Mouse (Mus musculus) intestine, embryonic 14.5 days (tissue): ENCODE data around the gene Hmg20b. TPM values are rescaled to one million over a fixed set of nuclear protein-coding genes. Genes with fewer than 3 reads are reported as not detected.

Source experiments
- ATAC-seq: fragments of 200-750 bp; cut with Nextera tagmentation; replicated peaks from 2 replicates; pipeline ENCODE4 v1.8.0; 2017; ENCODE audit warnings: low read depth, moderate number of reproducible peaks, moderate TSS enrichment, moderate library complexity; ENCODE audit not compliant: low FRiP score, low TSS enrichment
- DNase-seq: peaks from one replicate; pipeline ENCODE4 v3.0.0-alpha.2; 2018; ENCODE audit warnings: low spot score
- H3K27ac ChIP-seq: fragments of 300-500 bp; sonication (generic); 2 replicates; pipeline ENCODE4 v1.5.1; 2014; ENCODE audit warnings: low read depth, mild to moderate bottlenecking, control low read depth
- H3K27me3 ChIP-seq: fragments of 300-500 bp; sonication (generic); replicated peaks from 2 replicates; pipeline ENCODE4 v1.6.1; 2014; ENCODE audit warnings: low read length, control low read depth; ENCODE audit not compliant: control insufficient read depth, insufficient read depth
- H3K36me3 ChIP-seq: fragments of 300-500 bp; sonication (generic); 2 replicates; pipeline ENCODE4 v1.6.1; 2014; ENCODE audit warnings: low read length, control low read depth; ENCODE audit not compliant: control insufficient read depth, insufficient read depth
- H3K4me1 ChIP-seq: fragments of 300-500 bp; sonication (generic); replicated peaks from 2 replicates; pipeline ENCODE4 v1.6.1; 2014; ENCODE audit warnings: low read length, control low read depth, mixed read lengths; ENCODE audit not compliant: control insufficient read depth, insufficient read depth
- H3K4me2 ChIP-seq: fragments of 300-500 bp; sonication (generic); 2 replicates; pipeline ENCODE4 v1.6.1; 2014; ENCODE audit warnings: low read length
- H3K4me3 ChIP-seq: fragments of 300-500 bp; sonication (generic); 2 replicates; pipeline ENCODE4 v1.5.1; 2014; ENCODE audit warnings: low read depth, low read length, control low read depth, mixed read lengths
- H3K9ac ChIP-seq: fragments of 300-500 bp; sonication (generic); 2 replicates; pipeline ENCODE4 v1.6.1; 2014; ENCODE audit warnings: mild to moderate bottlenecking, low read length
- H3K9me3 ChIP-seq: fragments of 300-500 bp; sonication (generic); 2 replicates; pipeline ENCODE4 v1.6.1; 2016; ENCODE audit warnings: low read length, control low read depth; ENCODE audit not compliant: control insufficient read depth
- WGBS: fragments of 180-500 bp; shearing (Covaris S2); extraction: QIAGEN DNeasy Blood & Tissue Kit; methylation state at CpG from one replicate; pipeline ENCODE4 v1.1.7; 2014; 5-methylcytosine and 5-hydroxymethylcytosine counted together
- polyA plus RNA-seq: library from polyadenylated mRNA; unstranded; fragments of >200 nt; fragmentation: Nextera tagmentation; extraction: Ambion mirVana; gene quantifications from 2 replicates; pipeline ENCODE4 v1.2.1, GENCODE M21; 2014

Gene Hmg20b
- polyA plus RNA-seq, 1 experiment from 2014 or later: 86.8 TPM

DNA sequence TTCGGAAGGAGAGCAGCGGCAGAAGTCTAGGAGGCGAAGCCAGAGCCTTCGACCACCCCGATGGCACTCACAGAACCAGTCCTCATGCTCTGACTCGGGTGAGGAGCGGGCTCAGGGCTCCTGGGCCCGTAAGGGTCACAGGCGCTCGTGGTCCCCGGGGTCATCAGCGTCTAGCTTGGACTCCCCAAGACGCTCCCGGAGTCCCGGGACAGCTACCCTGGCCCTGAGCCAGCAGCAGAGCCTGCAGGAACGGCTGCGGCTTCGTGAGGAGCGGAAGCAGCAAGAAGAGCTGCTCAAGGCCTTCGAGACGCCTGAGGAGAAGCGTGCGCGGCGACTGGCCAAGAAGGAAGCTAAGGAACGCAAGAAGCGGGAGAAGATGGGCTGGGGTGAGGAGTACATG, 27.8 kb downstream of the Hmg20b start:
- Histone ChIP-seq H3K4me1 (peaks cover 22% of the 10 kb centered on the region), H3K4me2 (no peak overlapping the region), H3K9ac (no peak overlapping the region), H3K36me3 (peaks cover 57% of the 10 kb centered on the region), H3K4me3 (peak overlapping the region; percentile 97; the same call in 1 of the 2 replicates), H3K27ac (no peak overlapping the region), H3K9me3 (no peaks in the 10 kb centered on the region), H3K27me3 (no peaks in the 10 kb centered on the region)
- 94% methylated on average over 27 of the region's 27 CpGs for WGBS
- DNase-seq (no peak), ATAC-seq (no peak)

DNA sequence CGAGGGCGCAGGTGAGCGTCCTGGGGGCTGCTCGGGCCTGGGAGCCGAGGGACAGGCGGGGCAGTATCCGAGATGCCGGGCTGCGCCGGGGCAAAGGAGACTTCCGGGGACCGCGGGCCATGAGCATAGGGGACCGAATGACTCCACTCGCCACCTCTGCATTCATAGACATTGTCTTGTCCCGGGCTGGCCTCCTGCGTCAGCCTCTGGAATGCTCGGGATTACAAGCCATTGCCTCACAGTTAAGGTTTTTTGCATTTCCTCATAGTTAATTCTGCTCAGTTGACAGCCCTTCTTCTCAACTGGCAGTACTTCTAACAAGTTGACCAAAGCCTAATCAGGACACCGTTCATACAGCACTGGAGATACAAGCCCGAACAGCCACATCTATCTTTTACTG, 28.8 kb downstream of the Hmg20b start:
- peak overlapping the region; percentile 88 for H3K27ac ChIP-seq
- WGBS: 3% methylated on average over 20 of the region's 20 CpGs
- peaks cover 48% of the 10 kb centered on the region for H3K36me3 ChIP-seq

DNA sequence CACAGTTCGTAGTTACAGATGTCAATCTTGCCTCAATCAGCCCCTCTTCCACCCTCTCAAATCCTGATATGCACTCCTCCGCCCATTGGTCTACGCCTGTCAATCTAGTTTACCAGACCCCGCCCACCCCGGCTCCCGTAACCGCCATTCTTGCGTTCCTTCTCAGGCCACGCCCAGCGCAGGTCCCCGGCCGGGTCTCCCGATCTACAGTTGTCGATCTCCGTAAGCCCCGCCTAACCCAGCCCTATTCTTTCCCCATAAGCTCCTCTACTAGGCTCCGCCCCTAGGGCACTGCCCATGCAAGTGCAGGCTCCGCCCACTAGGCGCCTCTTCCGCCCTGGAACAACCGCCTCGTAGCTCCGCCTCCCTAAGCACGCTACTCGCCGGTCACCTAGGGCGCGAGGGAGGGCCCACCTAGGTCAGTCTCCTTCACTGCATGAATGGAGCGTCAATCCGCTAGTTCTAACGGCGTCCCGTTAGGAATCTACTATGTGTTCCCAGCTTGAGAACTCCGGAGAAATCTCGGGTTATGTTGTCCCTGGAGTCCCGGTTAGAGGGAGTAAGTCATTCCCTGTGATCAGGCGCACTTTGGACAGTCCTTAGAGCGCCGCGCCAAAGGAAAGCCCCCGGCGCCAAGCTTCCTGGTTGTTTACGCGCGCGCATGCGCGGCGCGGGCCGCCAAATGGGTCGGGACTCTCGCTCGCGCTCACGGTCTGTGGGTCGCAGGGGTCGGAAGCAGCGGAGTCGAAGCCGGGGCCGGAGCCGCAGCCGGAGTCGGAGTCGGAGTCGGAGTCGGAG, 29.5 kb downstream of the Hmg20b start, which contains the start of gene Cactin:
TSS of gene Cactin (plus strand) at position 554 of the 798 bp plus-strand sequence.
- WGBS: under 1% methylated on average over 68 of the region's 68 CpGs
- peak; percentile 91 for ATAC-seq
- peak within 1 kb of the TSS; percentile 94 for H3K4me2 ChIP-seq
- no peaks in the 10 kb centered on the region for H3K9me3 ChIP-seq
- peak within 1 kb of the TSS; percentile 89 for H3K9ac ChIP-seq
- peak; percentile 98 for DNase-seq
- H3K27ac ChIP-seq: peak within 1 kb of the TSS; percentile 88
- H3K4me3 ChIP-seq: peak within 1 kb of the TSS; percentile 97
- H3K36me3 ChIP-seq: peaks cover 47% of the 10 kb centered on the region
- H3K27me3 ChIP-seq: no peaks in the 10 kb centered on the region
- H3K4me1 ChIP-seq: peaks cover 31% of the 10 kb centered on the region

More for the DNA sequence above, 28.8 kb downstream of the Hmg20b start:
- Histone ChIP-seq H3K4me2 (peak overlapping the region; percentile 94), H3K4me1 (peaks cover 29% of the 10 kb centered on the region), H3K4me3 (peak overlapping the region; percentile 97), H3K27me3 (no peaks in the 10 kb centered on the region), H3K9me3 (no peaks in the 10 kb centered on the region), H3K9ac (peak overlapping the region; percentile 89)
- ATAC-seq: peak; percentile 0; the same call in 1 of the 2 replicates
- DNase-seq: no peak

DNA sequence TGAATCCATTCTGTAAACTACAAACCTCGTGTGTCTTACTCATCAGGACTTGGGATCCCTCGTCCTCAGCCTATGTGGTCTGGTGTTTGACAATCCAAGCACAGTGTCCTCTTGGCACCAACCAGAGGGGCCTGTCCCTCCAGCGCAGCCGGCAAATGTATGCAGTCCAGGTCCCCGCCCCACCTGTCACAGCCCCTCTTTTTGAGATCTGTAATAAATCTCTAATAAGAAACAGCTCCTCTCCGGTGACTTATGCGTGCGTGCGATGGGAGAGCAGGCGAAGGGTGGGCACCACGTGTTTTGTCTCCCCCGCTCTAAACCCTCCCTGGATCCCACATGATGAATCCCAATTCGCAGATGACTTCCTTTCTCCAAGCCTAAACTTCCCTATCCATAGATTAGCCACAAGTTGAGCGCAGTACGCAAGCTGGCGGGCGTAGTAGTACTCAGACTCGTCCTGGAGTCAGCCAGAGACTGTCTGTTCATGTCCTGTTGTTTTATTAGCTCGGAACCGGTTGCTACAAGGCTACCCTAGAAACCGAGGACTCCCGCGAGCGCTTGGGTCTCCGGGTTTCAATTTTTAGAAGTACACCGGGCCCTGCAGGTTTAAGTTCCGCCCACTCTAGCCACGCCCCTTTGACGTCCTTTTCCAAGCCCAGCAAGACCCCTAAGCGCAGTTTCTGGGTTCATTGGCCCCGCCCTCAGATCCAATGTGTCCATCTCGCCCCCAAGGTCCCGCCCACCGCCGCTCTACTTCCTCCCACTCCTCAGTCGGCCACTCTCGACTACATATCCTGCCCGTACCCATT, 30.3 kb downstream of the Hmg20b start:
- Histone ChIP-seq H3K9me3 (no peaks in the 10 kb centered on the region), H3K9ac (peak overlapping the region; percentile 37), H3K4me1 (peaks cover 31% of the 10 kb centered on the region), H3K27ac (peak overlapping the region; percentile 88), H3K4me2 (peak overlapping the region; percentile 72), H3K4me3 (peak overlapping the region; percentile 97), H3K27me3 (no peaks in the 10 kb centered on the region), H3K36me3 (peaks cover 47% of the 10 kb centered on the region)
- no peak; the same call in none of the 2 replicates for ATAC-seq
- DNase-seq: peak; percentile 99
- WGBS: under 1% methylated on average over 38 of the region's 38 CpGs

DNA sequence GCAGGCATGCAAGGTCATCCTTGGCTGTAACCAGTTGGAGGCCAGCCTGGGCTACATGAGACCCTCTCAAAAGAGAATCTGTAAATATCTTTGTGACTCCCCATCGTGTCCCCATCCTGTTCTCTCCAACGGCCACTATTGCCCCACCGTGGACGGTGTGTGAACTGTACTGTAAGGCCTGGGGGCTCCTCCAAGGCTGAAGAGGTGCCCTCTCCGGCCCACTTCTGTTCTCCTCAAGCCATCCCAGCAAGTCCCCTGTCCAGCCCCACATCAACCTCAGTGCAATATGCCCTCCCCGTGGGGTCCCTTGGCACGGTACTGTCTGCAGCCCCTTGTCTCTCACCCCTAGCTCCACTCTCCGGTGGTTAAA, 31.0 kb downstream of the Hmg20b start:
- peak overlapping the region; percentile 88; the same call in 1 of the 2 replicates for H3K27ac ChIP-seq
- no peak for DNase-seq
- peak overlapping the region; percentile 97 for H3K4me3 ChIP-seq
- peak overlapping the region; percentile 37 for H3K9ac ChIP-seq
- H3K4me1 ChIP-seq: peaks cover 31% of the 10 kb centered on the region
- no peaks in the 10 kb centered on the region for H3K9me3 ChIP-seq
- WGBS: 38% methylated on average over 8 of the region's 8 CpGs
- peak overlapping the region; percentile 72 for H3K4me2 ChIP-seq
- no peak for ATAC-seq
- no peaks in the 10 kb centered on the region for H3K27me3 ChIP-seq
- H3K36me3 ChIP-seq: peaks cover 47% of the 10 kb centered on the region

DNA sequence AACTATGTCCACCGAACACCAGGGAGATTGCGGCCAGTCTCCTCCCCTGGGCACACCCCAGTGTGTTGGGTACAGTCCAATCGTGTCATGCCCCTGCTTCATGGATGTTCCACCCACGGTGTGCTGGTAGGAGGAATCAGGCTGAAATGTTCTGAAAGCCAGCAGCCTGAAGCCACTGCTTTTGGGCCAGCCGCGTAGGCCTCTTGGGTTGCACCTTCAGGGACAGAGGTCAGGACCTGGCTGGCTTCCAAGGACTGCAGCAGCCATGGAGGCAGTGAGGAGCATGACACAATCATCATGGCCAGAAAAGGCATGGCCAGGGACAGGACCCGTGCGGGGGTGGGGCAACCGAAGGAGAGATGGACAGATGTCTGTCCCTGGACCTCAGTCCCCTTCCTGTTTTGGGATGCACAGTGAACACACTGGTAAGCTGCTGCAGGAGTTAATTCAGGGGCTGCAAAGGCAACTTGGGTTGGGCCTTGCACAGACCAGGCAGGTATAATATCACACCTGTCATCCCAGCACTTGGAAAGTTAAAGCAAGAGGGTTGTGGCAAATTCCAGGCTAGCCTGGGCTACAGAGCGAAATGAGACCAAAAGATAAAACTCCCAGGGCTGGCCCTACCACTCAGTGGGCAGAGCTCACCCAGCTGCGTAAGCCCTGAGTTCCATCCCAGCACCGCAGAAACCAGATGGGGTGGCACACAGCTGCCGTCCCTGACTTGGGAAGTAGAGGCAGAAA, 31.5 kb downstream of the Hmg20b start:
- no peak overlapping the region for H3K4me2 ChIP-seq
- no peaks in the 10 kb centered on the region for H3K27me3 ChIP-seq
- ATAC-seq: no peak
- peaks cover 31% of the 10 kb centered on the region for H3K4me1 ChIP-seq
- no peak overlapping the region for H3K4me3 ChIP-seq
- peaks cover 47% of the 10 kb centered on the region for H3K36me3 ChIP-seq
- WGBS: 89% methylated on average over 13 of the region's 13 CpGs
- peak overlapping the region; percentile 88; the same call in 1 of the 2 replicates for H3K27ac ChIP-seq
- DNase-seq: no peak
- no peaks in the 10 kb centered on the region for H3K9me3 ChIP-seq
- H3K9ac ChIP-seq: peak overlapping the region; percentile 37; the same call in 1 of the 2 replicates

DNA sequence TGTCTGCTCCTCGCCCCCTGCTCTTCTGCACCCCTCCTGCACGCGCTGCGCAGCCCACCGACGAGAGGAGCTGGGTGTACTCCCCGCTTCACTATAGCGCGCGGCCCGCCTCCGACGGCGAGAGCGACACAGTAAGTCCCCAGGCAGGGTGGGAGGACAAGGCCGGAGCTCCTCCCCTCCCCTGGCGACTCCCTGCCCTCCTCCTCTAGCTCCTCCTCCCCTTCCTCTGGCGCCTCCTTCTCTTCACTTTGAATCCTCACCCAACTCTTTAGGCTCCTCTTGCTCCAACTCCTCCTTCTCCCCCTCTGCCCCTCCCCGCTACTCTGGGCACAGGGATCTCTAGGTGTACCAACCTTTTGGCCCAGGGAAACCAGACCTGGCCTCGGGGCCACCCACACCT, 33.0 kb downstream of the Hmg20b start:
- H3K36me3 ChIP-seq: peaks cover 47% of the 10 kb centered on the region
- no peak overlapping the region for H3K27ac ChIP-seq
- H3K4me1 ChIP-seq: peaks cover 28% of the 10 kb centered on the region
- no peaks in the 10 kb centered on the region for H3K9me3 ChIP-seq
- H3K4me3 ChIP-seq: peak overlapping the region; percentile 20; the same call in 1 of the 2 replicates
- H3K27me3 ChIP-seq: no peaks in the 10 kb centered on the region
- DNase-seq (no peak), ATAC-seq (no peak)
- 22% methylated on average over 20 of the region's 20 CpGs for WGBS
- H3K4me2 ChIP-seq: peak overlapping the region; percentile 46
- peak overlapping the region; percentile 27; the same call in 1 of the 2 replicates for H3K9ac ChIP-seq
